Mouse (Mus musculus) liver, embryonic 14 days (tissue): Measurements from ENCODE around the gene Gen1. TPM values are rescaled to one million over a fixed set of nuclear protein-coding genes. Genes with fewer than 3 reads are reported as not detected.

ENCODE experiments used
- polyA plus RNA-seq: library from polyadenylated mRNA; depleted of rRNA; stranded (reverse); fragments of >200 nt; gene quantifications from 2 replicates; pipeline ENCODE4 v1.2.3, GENCODE M21; 2012; rRNA removed

Gen1 gene
- polyA plus RNA-seq: 5.0 and 6.2 TPM in 2 replicates

GRCm38 (mm10) chr12:11265382-11266281 lies at the start of gene Gen1, which contains the start of gene Smc6:
Gene Gen1, minus strand, starts transcription at chr12:11265801.
Gene Smc6, plus strand, starts transcription at chr12:11265886.

GRCm38 (mm10) chr12:11208872-11209271 lies 56.7 kb downstream of the Gen1 start, which contains the start of gene Msgn1:
Gene Msgn1, minus strand, starts transcription at chr12:11208972.

Other genes with a start within 250 kb of the Gen1 start
- 0.03 and 0.10 TPM in 2 replicates for gene Kcns3, start 114.7 kb downstream of the Gen1 start, polyA plus RNA-seq
- gene Msgn1, start 56.8 kb downstream of the Gen1 start, polyA plus RNA-seq: not detected in 2 replicates
- 27.5 and 27.8 TPM in 2 replicates for gene Smc6, start 85 bp upstream of the Gen1 start, polyA plus RNA-seq
- gene Vsnl1, start 170.8 kb upstream of the Gen1 start, polyA plus RNA-seq: 0.05 and 0.10 TPM in 2 replicates
- gene Rad51ap2, start 190.3 kb upstream of the Gen1 start, polyA plus RNA-seq: not detected in 2 replicates